Mouse (Mus musculus) granulocyte monocyte progenitor cell, adult 5-6 weeks (primary cell): ENCODE data around the gene Sh3gl1. TPM values are rescaled to one million over a fixed set of nuclear protein-coding genes. Genes with fewer than 3 reads are reported as not detected.

Source experiments
- ATAC-seq: replicated peaks from 2 replicates; pipeline ENCODE4 v1.8.0; 2016; ENCODE audit warnings: mild to moderate bottlenecking, moderate TSS enrichment, inconsistent platforms; ENCODE audit not compliant: poor library complexity, severe bottlenecking
- total RNA-seq, 2 experiments: library from RNA; stranded (forward) in 1 of 2; stranded (reverse) in 1 of 2; fragments of 200-712, 200-1000 nt in 1 of 2; fragments of >200 nt in 1 of 2; fragmentation: Nextera tagmentation in 1 of 2; gene quantifications; 2 replicates each; pipeline ENCODE4 v1.2.3; 2014 to 2017

The Sh3gl1 gene
- total RNA-seq, 2 experiments from 2014 or later, result 23.8 to 25.3 TPM

DNA sequence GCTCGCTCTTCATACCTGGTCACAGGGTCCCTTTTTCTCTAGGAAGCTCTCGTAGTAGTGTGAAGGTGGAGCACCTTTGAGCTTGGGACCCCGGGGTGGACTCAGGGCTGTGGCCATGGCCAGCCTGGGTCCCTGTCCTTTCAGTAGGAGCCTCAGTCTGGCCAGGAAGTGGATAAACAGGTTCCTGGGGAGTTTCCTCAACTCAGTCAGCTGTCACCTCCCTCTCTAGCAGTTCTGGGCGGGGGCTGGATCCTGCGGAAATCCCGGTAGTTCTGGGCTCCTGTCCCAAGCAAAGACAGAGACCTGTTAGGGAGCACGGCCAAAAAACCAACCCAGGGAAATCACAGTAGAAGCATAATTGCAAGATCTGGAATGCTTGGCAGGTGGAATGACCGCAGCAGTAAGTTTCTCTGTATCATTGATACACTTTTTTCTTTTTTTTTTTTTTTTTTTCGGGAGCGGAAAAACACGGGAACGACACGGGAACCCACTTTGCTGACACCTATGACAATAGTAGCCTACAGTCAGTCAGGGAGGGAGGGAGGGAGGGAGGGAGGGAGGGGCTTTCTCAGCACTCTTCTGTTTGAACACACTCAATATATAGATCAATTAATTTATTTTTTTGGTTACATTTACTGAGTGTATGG is 30.9 kb downstream of the Sh3gl1 start, which contains the start of the genes Stap2 and Mpnd:
Gene Stap2 (minus strand): TSS at position 170 of the 647 bp plus-strand sequence.
Gene Mpnd (plus strand): TSS at position 297 of the 647 bp plus-strand sequence.
- ATAC-seq, result no peak

DNA sequence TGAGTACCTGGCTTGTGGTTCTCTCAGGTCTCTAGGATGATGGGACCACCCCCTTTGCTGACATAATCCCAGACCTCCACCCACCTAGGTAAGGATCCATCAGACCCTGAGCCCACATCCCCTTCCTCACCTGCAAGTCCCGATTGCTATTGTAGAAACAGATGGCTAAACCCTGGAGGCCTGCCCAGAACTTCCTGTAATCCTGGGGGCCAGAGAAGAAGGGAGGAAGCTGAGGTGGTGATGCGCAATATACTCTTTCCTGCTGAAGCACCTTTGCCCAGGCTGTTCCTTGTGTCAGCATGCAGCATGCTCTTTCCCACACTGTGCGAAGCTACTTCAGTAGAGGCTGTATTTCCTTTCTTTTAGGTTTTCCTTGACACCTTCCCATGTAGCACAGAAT is 33.4 kb downstream of the Sh3gl1 start:
- ATAC-seq, result peak; percentile 24

GRCm38 (mm10) chr17:55999794-56000499 is 36.5 kb downstream of the Sh3gl1 start:
- ATAC-seq, result peak; percentile 20; the same call in 1 of the 2 replicates

DNA sequence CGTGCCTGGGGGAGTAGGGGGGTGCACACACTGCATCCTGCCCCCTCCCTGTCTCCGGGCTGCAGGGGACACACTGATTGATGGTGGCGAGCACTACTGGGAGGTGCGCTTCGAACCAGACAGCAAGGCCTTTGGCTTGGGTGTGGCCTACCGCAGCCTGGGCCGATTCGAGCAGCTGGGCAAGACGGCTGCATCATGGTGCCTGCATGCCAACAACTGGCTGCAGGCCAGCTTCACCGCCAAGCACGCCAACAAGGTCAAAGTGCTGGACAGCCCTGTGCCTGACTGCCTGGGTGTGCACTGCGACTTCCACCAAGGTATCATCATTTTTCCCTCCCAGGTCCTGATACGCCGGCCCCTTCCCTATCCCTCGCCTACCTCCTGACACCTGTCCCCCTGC is 40.4 kb downstream of the Sh3gl1 start:
- no peak for ATAC-seq

GRCm38 (mm10) chr17:55990278-55990898 is 46.0 kb downstream of the Sh3gl1 start:
- ATAC-seq, result no peak

GRCm38 (mm10) chr17:55986030-55986961 is 50.1 kb downstream of the Sh3gl1 start, which contains the start of gene Fsd1:
Gene Fsd1 (plus strand): TSS chr17:55986509.
- ATAC-seq, result peak; percentile 54

GRCm38 (mm10) chr17:55977301-55977700 is 59.1 kb downstream of the Sh3gl1 start:
- ATAC-seq, result no peak

GRCm38 (mm10) chr17:55976255-55976862 is 60.1 kb downstream of the Sh3gl1 start:
- ATAC-seq, result peak; percentile 94

DNA sequence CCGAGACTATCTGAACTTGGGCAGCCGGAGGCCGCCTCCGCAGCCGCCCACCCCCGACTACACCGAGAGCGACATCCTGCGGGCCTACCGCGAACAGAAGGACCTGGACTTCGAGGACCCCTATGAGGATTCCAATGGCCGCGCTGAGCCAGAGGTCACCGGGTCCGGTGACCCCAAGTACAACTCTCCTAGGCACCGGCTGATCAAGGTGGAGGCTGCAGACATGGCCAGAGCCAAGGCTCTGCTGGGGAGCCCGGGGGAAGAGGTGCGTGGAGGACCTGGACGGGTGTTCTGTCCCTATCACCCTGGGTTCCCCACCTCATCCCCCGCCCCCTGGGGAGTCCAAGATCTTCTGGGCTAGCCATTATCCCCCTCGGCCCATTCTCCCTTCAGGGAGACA is 65.0 kb downstream of the Sh3gl1 start:
- ATAC-seq, result 0 out of 2 replicates have a peak, but pooled peaks have one; percentile 3

DNA sequence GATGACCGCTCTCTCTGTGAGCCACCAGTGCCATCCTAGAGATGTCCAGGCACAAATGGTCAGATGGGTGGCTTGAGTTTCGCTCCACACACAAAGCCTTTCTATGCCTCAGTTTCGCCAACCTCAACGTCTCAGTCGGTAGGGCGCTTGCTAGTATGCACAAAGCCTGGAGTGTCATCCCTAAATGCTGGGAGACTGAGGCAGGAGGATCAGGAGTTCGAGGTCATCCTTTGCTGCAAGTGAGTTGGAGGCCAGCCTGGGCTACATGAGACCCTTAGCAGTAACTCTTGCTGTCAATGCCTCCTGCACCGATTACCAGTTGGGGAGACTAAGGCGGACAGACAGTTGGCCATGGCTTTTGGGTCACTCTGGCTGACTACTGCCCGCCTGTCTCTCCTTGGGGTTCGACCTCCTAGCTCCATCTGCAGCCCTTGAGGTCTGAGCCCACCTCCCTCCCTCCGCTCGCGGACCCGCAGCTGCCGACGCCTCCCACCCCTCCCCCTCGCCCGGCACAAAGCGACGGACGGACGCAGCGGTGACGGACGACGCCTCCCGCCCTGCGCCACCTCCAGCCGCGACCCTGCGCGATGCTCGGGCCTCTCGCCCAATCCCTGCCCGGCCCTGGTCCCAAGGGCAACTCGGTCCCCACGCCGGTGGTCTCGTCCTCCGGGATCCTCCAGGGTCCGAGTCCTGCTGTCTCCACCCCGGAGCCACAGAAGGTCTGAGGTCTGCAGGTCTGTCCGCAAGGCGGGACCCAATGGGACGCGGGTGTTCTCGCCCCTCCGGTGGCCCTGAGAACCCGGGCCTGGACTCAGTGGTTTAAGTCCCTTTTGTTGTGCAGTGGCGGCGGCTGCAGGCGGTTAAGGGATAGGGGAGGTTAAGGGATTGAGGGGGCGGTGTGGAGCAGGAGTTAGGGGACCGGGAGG is 66.2 kb downstream of the Sh3gl1 start, which contains the start of gene Shd:
Gene Shd (plus strand): TSS at position 502 of the 926 bp plus-strand sequence.
- ATAC-seq, result peak; percentile 47

- no peak for ATAC-seq
These were observed 66.9 kb downstream of the Sh3gl1 start for GRCm38 (mm10) chr17:55969560-55969959.

GRCm38 (mm10) chr17:55968210-55968609 is 68.2 kb downstream of the Sh3gl1 start:
- ATAC-seq, result no peak

DNA sequence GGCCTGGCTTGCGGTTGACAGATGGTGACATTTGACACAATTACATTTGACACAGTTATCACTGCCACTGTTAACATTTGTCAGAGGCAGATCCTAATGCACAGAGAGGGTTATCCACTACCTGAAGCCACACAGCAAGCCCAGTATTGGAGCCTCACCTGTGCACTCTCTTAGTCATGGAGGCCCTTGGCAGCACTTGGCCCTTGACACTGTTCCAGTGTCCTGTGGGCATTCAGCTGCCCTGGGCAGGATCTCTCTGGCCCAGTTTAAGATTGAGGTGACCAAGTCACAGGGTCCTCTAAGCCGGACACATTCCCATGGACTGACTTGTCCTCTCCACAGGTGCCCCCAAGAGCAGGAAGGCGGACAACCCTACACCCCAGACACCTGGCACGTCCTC is 69.2 kb downstream of the Sh3gl1 start:
- no peak for ATAC-seq

Other genes starting within 250 kb of the Sh3gl1 start
- 11.4 and 11.6 TPM in 2 replicates for gene Zfp119a, start 157.7 kb downstream of the Sh3gl1 start, total RNA-seq (2014; fragmentation: Nextera tagmentation)
- 3.5 and 5.8 TPM in 2 replicates for gene Zfp119a, start 157.7 kb downstream of the Sh3gl1 start, total RNA-seq (2017)
- 11.0 and 15.7 TPM in 2 replicates for gene Zfp959, start 144.5 kb downstream of the Sh3gl1 start, total RNA-seq (2014; fragmentation: Nextera tagmentation)
- gene Zfp959, start 144.5 kb downstream of the Sh3gl1 start, total RNA-seq (2017), result 13.2 and 15.8 TPM in 2 replicates
- 2.1 and 5.4 TPM in 2 replicates for gene Zfp119b, start 87.1 kb downstream of the Sh3gl1 start, total RNA-seq (2014; fragmentation: Nextera tagmentation)
- 4.8 and 6.8 TPM in 2 replicates for gene Zfp119b, start 87.1 kb downstream of the Sh3gl1 start, total RNA-seq (2017)
- 16.8 and 36.8 TPM in 2 replicates for gene Ebi3, start 84.0 kb downstream of the Sh3gl1 start, total RNA-seq (2014; fragmentation: Nextera tagmentation)
- 10.9 and 12.6 TPM in 2 replicates for gene Ebi3, start 84.0 kb downstream of the Sh3gl1 start, total RNA-seq (2017)
- gene Yju2, start 77.5 kb downstream of the Sh3gl1 start, total RNA-seq (2014; fragmentation: Nextera tagmentation), result 15.1 and 15.4 TPM in 2 replicates
- 17.2 and 30.9 TPM in 2 replicates for gene Yju2, start 77.5 kb downstream of the Sh3gl1 start, total RNA-seq (2017)
- gene Shd, start 66.2 kb downstream of the Sh3gl1 start, total RNA-seq (2014; fragmentation: Nextera tagmentation), result 1.6 TPM in 1 of 2 replicates, not detected in the other
- not detected in 2 replicates for gene Shd, start 66.2 kb downstream of the Sh3gl1 start, total RNA-seq (2017)
- not detected in 2 replicates for gene Fsd1, start 50.1 kb downstream of the Sh3gl1 start, total RNA-seq (2014; fragmentation: Nextera tagmentation)
- gene Fsd1, start 50.1 kb downstream of the Sh3gl1 start, total RNA-seq (2017), result not detected in 2 replicates
- gene Stap2, start 31.1 kb downstream of the Sh3gl1 start, total RNA-seq (2014; fragmentation: Nextera tagmentation), result not detected in 2 replicates
- gene Stap2, start 31.1 kb downstream of the Sh3gl1 start, total RNA-seq (2017), result 0.36 TPM in 1 of 2 replicates, not detected in the other
- 22.0 and 30.8 TPM in 2 replicates for gene Mpnd, start 30.9 kb downstream of the Sh3gl1 start, total RNA-seq (2014; fragmentation: Nextera tagmentation)
- 45.8 and 62.2 TPM in 2 replicates for gene Mpnd, start 30.9 kb downstream of the Sh3gl1 start, total RNA-seq (2017)
- 36.0 and 39.4 TPM in 2 replicates for gene Chaf1a, start 3.8 kb upstream of the Sh3gl1 start, total RNA-seq (2014; fragmentation: Nextera tagmentation)
- 32.1 and 36.0 TPM in 2 replicates for gene Chaf1a, start 3.8 kb upstream of the Sh3gl1 start, total RNA-seq (2017)
- 15.2 and 21.3 TPM in 2 replicates for gene Ubxn6, start 38.4 kb upstream of the Sh3gl1 start, total RNA-seq (2014; fragmentation: Nextera tagmentation)
- 26.1 and 26.7 TPM in 2 replicates for gene Ubxn6, start 38.4 kb upstream of the Sh3gl1 start, total RNA-seq (2017)
- 70.7 and 83.3 TPM in 2 replicates for gene Hdgfl2, start 43.0 kb upstream of the Sh3gl1 start, total RNA-seq (2014; fragmentation: Nextera tagmentation)
- 65.1 and 77.6 TPM in 2 replicates for gene Hdgfl2, start 43.0 kb upstream of the Sh3gl1 start, total RNA-seq (2017)
- not detected in 2 replicates for gene Plin4, start 73.2 kb upstream of the Sh3gl1 start, total RNA-seq (2014; fragmentation: Nextera tagmentation)
- not detected in 2 replicates for gene Plin4, start 73.2 kb upstream of the Sh3gl1 start, total RNA-seq (2017)
- not detected in 2 replicates for gene Plin5, start 81.0 kb upstream of the Sh3gl1 start, total RNA-seq (2014; fragmentation: Nextera tagmentation)
- 0.09 TPM in 1 of 2 replicates, not detected in the other for gene Plin5, start 81.0 kb upstream of the Sh3gl1 start, total RNA-seq (2017)
- 0.45 and 0.96 TPM in 2 replicates for gene Lrg1, start 85.4 kb upstream of the Sh3gl1 start, total RNA-seq (2014; fragmentation: Nextera tagmentation)
- 0.69 and 2.6 TPM in 2 replicates for gene Lrg1, start 85.4 kb upstream of the Sh3gl1 start, total RNA-seq (2017)
- gene Sema6b, start 103.7 kb upstream of the Sh3gl1 start, total RNA-seq (2014; fragmentation: Nextera tagmentation), result 4.3 and 5.1 TPM in 2 replicates
- 6.0 and 7.7 TPM in 2 replicates for gene Sema6b, start 103.7 kb upstream of the Sh3gl1 start, total RNA-seq (2017)
- gene Tnfaip8l1, start 125.8 kb upstream of the Sh3gl1 start, total RNA-seq (2014; fragmentation: Nextera tagmentation), result 1.0 and 1.1 TPM in 2 replicates
- 2.0 and 2.7 TPM in 2 replicates for gene Tnfaip8l1, start 125.8 kb upstream of the Sh3gl1 start, total RNA-seq (2017)
- 62.2 and 62.6 TPM in 2 replicates for gene Mydgf, start 147.3 kb upstream of the Sh3gl1 start, total RNA-seq (2014; fragmentation: Nextera tagmentation)
- 51.1 and 54.4 TPM in 2 replicates for gene Mydgf, start 147.3 kb upstream of the Sh3gl1 start, total RNA-seq (2017)
- gene Dpp9, start 182.3 kb upstream of the Sh3gl1 start, total RNA-seq (2014; fragmentation: Nextera tagmentation), result 39.7 and 46.0 TPM in 2 replicates
- gene Dpp9, start 182.3 kb upstream of the Sh3gl1 start, total RNA-seq (2017), result 14.0 and 19.6 TPM in 2 replicates
- 16.8 and 17.3 TPM in 2 replicates for gene Fem1a, start 220.2 kb upstream of the Sh3gl1 start, total RNA-seq (2014; fragmentation: Nextera tagmentation)
- 25.6 and 26.5 TPM in 2 replicates for gene Fem1a, start 220.2 kb upstream of the Sh3gl1 start, total RNA-seq (2017)
- gene Ticam1, start 240.2 kb upstream of the Sh3gl1 start, total RNA-seq (2014; fragmentation: Nextera tagmentation), result 8.2 and 14.5 TPM in 2 replicates
- gene Ticam1, start 240.2 kb upstream of the Sh3gl1 start, total RNA-seq (2017), result 2.7 and 6.1 TPM in 2 replicates